In genomic region chr10:97028776-97029175, GRCm38 (mm10) we compare ENCODE assay signal across 19 mouse cellular contexts.
"Had no signal": no experiment of that assay in that cellular context is flagged by ENCODE, and none has a peak within 500 bp of the region (broad histone marks: within the 10 kb centered on the region; RNA-seq: fewer than 3 reads in every experiment).

No protein-coding gene starts in this region.

- H3K4me3 ChIP-seq: kidney, embryonic 15.5 days; left cerebral cortex, adult 2 months; liver, embryonic 13.5 days; megakaryocyte, embryonic 14.5 days; midbrain, embryonic 10.5 days; myocyte; neural tube, embryonic 13.5 days; stomach, embryonic 15.5 days had no signal

- H3K27me3 ChIP-seq: kidney, embryonic 15.5 days; liver, embryonic 13.5 days; megakaryocyte, embryonic 14.5 days; neural tube, embryonic 13.5 days; stomach, embryonic 15.5 days had no signal

- H3K4me2 ChIP-seq: kidney, embryonic 15.5 days; liver, embryonic 13.5 days; neural tube, embryonic 13.5 days; stomach, embryonic 15.5 days had no signal

- H3K27ac ChIP-seq: kidney, embryonic 15.5 days; left cerebral cortex, adult 2 months; liver, embryonic 13.5 days; midbrain, embryonic 10.5 days; neural tube, embryonic 13.5 days; stomach, embryonic 15.5 days had no signal

- ATAC-seq: lung, postnatal 0 days had no signal

- H3K36me3 ChIP-seq: kidney, embryonic 15.5 days; liver, embryonic 13.5 days; midbrain, embryonic 10.5 days; neural tube, embryonic 13.5 days; stomach, embryonic 15.5 days had no signal

- H3K9ac ChIP-seq: kidney, embryonic 15.5 days; liver, embryonic 13.5 days; neural tube, embryonic 13.5 days; stomach, embryonic 15.5 days had no signal

- H3K9me3 ChIP-seq: kidney, embryonic 15.5 days; liver, embryonic 13.5 days; megakaryocyte, embryonic 14.5 days; midbrain, embryonic 10.5 days; neural tube, embryonic 13.5 days; stomach, embryonic 15.5 days had no signal

- DNase-seq: kidney, adult 11 months; kidney, adult 8-10 months; kidney, postnatal 10 days; kidney, postnatal 36 days; layer of hippocampus, postnatal 36 days; liver, embryonic 13.5 days; lung, adult 2 months; right cerebral cortex, adult 18-20 months; right cerebral cortex, postnatal 25 days; spleen, adult 18-20 months; thymus, postnatal 25 days had no signal

- H3K4me1 ChIP-seq: kidney, embryonic 15.5 days; liver, embryonic 13.5 days; megakaryocyte, embryonic 14.5 days; midbrain, embryonic 10.5 days; neural tube, embryonic 13.5 days; stomach, embryonic 15.5 days had no signal
